Mouse (Mus musculus) intestine, postnatal 0 days (tissue): Measurements from ENCODE around the gene Colgalt2. TPM values are rescaled to one million over a fixed set of nuclear protein-coding genes. Genes with fewer than 3 reads are reported as not detected.
A peak's percentile ranks its signal among the peaks of the same experiment; 100 is the strongest.

Experiments
- ATAC-seq: fragments of 200-750 bp; cut with Nextera tagmentation; 2 replicates; pipeline ENCODE4 v1.8.0; 2017; ENCODE audit warnings: mild to moderate bottlenecking, moderate TSS enrichment, moderate library complexity
- H3K27ac ChIP-seq: fragments of 300-500 bp; sonication (generic); 2 replicates; pipeline ENCODE4 v1.5.1; 2014; ENCODE audit warnings: mild to moderate bottlenecking, low read depth, low read length, moderate library complexity
- H3K27me3 ChIP-seq: fragments of 300-500 bp; sonication (generic); replicated peaks from 2 replicates; pipeline ENCODE4 v1.6.1; 2014; ENCODE audit warnings: low read length, mixed read lengths; ENCODE audit not compliant: control insufficient read depth, insufficient read depth
- H3K36me3 ChIP-seq: fragments of 300-500 bp; sonication (generic); 2 replicates; pipeline ENCODE4 v1.6.1; 2014; ENCODE audit warnings: mild to moderate bottlenecking, moderate library complexity; ENCODE audit not compliant: control insufficient read depth, insufficient read depth
- H3K4me1 ChIP-seq: fragments of 300-500 bp; sonication (generic); replicated peaks from 2 replicates; pipeline ENCODE4 v1.6.1; 2014; ENCODE audit warnings: antibody characterized with exemption, low read length, mixed read lengths; ENCODE audit not compliant: control insufficient read depth, insufficient read depth
- H3K4me2 ChIP-seq: fragments of 300-500 bp; sonication (generic); replicated peaks from 2 replicates; pipeline ENCODE4 v1.6.1; 2014; ENCODE audit warnings: low read depth, mild to moderate bottlenecking, moderate library complexity
- H3K4me3 ChIP-seq: fragments of 300-500 bp; sonication (generic); 2 replicates; pipeline ENCODE4 v1.5.1; 2014; ENCODE audit warnings: low read depth, low read length
- H3K9ac ChIP-seq: fragments of 300-500 bp; sonication (generic); 2 replicates; pipeline ENCODE4 v1.6.1; 2014; ENCODE audit warnings: mild to moderate bottlenecking, low read depth, low read length
- H3K9me3 ChIP-seq: fragments of 300-500 bp; sonication (generic); 2 replicates; pipeline ENCODE4 v1.6.1; 2016; ENCODE audit warnings: mixed run types; ENCODE audit not compliant: control insufficient read depth
- CTCF ChIP-seq: sonication (generic); IDR thresholded peaks from 2 replicates; pipeline ENCODE4 v1.5.1; 2016; ENCODE audit warnings: low read depth, mild to moderate bottlenecking, control low read depth, antibody characterized with exemption, moderate library complexity
- WGBS: fragments of 180-500 bp; shearing (Covaris S2); extraction: QIAGEN DNeasy Blood & Tissue Kit; methylation state at CpG from one replicate; pipeline ENCODE4 v1.1.7; 2014; 5-methylcytosine and 5-hydroxymethylcytosine counted together
- polyA plus RNA-seq: library from polyadenylated mRNA; unstranded; fragments of >200 nt; fragmentation: Nextera tagmentation; extraction: Ambion mirVana; gene quantifications from 2 replicates; pipeline ENCODE4 v1.2.1, GENCODE M21; 2015

Gene Colgalt2
- polyA plus RNA-seq, 1 experiment from 2014 or later, result 0.44 TPM

- Histone ChIP-seq H3K4me3 (no peak overlapping the region), H3K9ac (no peak overlapping the region), H3K4me1 (0 out of 2 replicates have a peak, but pooled peaks cover 3% of the 10 kb centered on the region), H3K9me3 (no peaks in the 10 kb centered on the region), H3K36me3 (peaks cover 37% of the 10 kb centered on the region), H3K27ac (no peak overlapping the region), H3K4me2 (no peak overlapping the region), H3K27me3 (no peaks in the 10 kb centered on the region)
- WGBS, result 62% methylated on average over 14 of the region's 14 CpGs
- no peak for TF ChIP-seq CTCF
- ATAC-seq, result peak; percentile 29; the same call in 1 of the 2 replicates
Measured at GRCm38 (mm10) chr1:152556576-152557281, 157.1 kb downstream of the Colgalt2 start.

Other genes with a start within 250 kb of the Colgalt2 start
- gene Tsen15, start 13.1 kb upstream of the Colgalt2 start, polyA plus RNA-seq, result 24.6 and 26.6 TPM in 2 replicates